Mouse (Mus musculus) gonadal fat pad, adult 2 months (tissue): ENCODE measurements around the gene Emc1. TPM values are rescaled to one million over a fixed set of nuclear protein-coding genes. Genes with fewer than 3 reads are reported as not detected.
"Not testable (repeated sequence)": the region's sequence is repeated elsewhere in the genome, so short reads cannot be mapped to it uniquely, and the experiment has no call there.

Source experiments
- DNase-seq: peaks from one replicate; pipeline ENCODE4 v3.0.0-alpha.2; 2012; ENCODE audit warnings: low read depth
- polyA plus RNA-seq: library from polyadenylated mRNA; depleted of rRNA; stranded (reverse); fragments of >200 nt; gene quantifications from 2 replicates; pipeline ENCODE4 v1.2.3, GENCODE M21; 2012

Gene Emc1
- polyA plus RNA-seq, 1 experiment, result 35.2 TPM

DNA sequence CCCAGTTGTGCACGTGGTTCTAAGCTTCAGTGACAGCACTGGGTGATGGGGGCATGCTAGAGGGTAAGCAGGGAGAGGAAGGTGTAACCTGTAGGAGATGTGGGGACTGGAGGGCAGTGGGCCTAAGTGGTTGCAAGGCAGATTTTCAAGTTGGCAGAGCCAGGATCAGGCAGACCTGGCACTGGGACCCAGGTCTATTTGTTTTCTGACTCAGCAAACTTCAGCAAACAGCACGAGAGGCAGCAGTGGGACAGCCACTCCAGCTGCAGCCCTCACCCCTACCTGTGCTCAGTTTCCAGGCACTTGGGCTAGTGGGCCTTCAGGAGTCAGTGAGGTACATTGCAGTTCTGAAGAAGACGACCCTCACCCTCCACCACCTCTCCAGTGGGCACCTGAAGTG, 4.8 kb downstream of the Emc1 start:
- DNase-seq, result no peak

DNA sequence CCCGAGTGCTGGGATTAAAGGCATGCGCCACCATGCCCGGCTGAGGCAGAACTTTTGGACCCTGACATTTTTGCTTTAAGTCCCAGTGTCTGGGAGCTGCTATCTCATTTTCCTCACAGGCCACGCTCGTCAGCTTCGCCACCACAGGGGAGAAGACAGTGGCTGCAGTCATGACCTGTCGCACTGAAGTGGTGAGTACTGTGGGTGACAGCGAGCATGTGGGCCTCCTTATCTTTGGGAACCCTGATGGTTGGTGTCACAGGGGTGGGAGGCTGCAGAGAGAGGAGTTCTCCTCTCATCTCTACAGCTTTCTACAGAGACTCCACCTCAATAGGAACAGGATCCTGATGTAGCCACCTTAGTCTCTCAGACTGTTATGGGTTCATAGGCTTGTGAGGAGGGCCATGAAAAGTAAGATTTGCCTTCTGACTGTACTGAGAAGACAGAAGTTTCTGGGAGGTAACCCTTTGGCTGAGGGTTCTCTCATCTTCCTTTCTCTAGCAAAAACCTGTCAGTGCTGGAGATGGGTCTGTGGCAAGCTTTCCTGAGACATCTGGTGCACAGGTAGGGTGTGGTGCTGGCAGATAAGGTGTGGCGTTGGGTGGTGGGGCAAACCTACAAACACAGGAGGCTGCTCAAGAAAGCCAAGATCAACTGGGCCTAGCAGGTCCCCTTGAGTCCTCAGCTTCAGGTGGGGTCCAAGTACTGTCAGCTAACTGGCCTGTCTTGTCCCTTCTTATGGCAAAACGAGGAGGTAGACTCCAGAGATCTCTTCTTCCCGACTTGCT, 8.6 kb downstream of the Emc1 start:
- no peak for DNase-seq

DNA sequence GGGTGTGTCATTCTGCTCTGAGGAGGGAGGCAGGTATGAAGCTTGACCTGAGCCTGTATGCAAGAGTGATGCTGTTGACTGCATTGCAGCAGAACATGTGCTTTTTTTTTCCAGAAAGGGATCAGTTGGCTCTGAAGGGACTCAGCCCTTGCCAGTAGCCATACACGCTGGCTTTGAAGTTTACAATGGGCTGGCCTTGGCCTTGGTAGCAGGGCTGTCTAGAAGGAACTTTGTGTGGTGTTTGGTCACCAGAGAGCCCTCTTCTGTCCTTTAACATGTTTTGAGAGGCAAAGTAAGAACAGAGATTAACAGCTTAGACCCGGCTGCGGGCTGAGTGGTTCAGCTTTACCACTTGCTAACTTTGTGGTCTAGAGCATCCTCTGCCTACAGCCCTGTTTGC, 14.9 kb downstream of the Emc1 start:
- no peak for DNase-seq

DNA sequence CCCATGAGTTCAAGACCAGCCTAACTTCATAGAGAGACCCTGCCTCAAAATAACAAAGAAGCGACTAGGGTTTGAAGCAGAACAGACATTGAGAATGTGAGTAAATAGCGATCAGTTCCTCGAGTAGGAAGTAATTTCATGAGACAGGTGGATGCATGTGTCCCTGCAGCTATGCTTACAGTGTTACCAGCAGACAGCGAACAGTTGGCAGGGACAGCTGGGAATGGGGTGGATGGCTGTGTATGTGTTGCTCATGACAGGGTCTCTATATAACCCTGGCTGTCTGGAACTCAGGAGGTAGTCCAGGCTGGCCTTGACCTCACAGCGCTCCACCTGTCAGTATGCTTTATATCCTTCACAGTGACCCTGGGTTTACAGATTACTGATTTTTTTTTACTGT, 15.7 kb downstream of the Emc1 start:
- no peak for DNase-seq

DNA sequence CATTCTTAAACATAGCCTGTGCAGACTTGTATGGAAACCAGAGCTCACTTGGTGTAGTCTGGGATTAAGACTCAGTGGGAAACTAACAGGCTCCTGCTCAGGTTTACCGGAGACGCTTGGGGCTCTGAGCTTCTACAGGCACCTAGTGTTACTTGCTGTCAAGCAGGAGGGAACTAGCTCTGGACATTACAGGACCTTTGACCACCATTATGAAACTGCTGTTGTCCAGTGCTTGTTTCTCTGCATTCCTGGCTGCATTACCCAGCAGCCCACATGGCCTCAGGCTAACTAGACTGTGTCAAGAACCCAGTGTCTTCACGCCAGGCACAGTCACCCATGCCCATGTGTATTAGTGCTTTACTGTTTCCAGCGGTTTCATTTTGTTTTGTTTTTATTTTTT, 20.7 kb downstream of the Emc1 start:
- peak; percentile 60 for DNase-seq

DNA sequence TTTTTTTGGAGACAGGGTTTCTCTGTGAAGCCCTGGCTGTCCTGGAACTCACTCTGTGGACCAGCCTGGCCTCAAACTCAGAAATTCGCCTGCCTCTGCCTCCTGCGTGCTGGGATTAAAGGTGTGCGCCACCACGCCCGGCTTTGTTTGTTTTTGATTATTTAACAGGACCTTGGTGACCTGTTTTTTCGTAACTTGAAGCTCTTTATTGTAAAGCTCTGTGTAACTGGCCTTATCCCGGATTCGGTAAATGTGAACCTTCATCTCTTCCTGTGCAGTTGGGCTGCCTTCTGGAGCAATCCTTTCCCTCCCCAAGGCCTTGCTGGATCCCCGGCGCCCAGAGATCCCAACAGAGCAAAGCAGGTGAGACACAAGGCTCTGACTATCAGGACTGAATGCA, 21.1 kb downstream of the Emc1 start:
- no peak for DNase-seq

DNA sequence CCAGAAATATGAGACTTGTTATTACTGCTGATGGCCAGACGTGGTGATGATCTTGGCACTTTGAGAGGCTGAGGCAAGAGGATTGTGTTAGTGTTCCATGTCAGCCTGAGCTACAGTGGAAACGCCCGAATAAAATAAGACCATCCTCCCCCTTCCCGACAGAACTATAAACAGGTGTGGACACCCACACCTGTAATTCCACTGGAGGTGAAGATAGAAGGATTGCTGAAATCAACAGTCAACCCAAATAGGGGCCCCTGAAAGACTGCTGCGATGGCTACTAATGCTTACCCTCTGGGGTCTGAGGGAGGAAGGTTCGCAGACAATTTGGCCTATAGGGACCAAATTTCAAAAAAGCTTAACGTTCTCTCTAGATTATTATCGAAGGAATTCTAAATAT, 27.3 kb downstream of the Emc1 start:
- DNase-seq, result no peak

DNA sequence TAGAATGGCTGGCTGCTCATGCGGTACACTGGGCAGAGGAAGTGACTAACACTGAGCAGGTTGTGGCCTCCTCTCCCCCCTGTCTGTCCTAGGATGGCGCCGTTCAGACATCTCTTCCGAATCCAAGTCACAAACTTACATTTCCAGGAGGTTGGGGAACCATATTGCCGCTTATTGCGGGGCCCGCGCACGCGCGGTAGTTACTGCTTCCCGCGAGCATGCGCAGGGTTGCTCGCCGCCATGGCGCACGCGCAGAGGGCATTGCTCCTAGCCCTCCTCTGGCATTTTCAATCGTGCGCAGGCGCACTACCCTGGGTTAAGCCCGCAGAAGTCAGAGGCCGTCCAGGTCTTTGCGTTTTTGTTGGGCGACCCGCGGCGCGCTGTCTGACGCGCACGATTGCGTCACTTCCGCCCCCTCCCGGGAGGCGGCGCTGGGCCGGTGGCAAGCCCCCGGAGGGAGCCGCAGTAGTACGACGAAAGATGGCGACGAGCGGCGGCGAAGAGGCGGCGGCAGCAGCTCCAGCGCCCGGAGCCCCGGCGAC, 27.9 kb downstream of the Emc1 start:
- peak; percentile 70 for DNase-seq

DNA sequence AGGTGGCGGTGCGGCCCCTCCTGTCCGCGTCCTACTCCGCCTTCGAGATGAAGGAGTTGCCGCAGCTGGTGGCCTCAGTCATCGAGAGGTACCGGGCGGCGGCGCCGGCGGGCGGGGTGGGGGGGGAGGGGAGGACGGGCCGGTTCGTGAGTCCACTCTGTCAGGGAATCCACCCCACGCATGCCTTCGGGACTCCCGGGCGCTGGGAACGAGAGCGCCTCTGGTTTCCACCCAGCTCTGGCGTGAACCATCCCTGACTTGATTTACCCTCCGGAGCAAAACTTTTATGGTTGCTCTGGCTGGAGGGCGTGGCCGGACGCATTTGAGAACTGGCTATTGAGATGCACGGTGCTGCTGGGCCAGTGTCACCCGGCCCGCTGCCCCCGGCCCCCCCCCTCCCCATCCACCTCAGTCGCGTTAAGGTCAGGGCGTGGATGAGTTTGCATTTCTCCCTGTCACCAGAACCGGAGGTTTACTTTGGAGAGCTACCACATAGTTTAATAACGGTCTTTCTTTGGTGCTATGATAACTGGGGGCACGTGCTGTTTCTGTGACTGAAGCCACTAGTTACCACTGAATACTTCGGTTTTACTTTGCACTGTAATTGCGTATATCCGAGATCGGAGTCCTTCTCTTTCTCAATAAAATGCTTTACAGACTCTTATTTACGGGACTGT, 28.5 kb downstream of the Emc1 start:
- no peak for DNase-seq

DNA sequence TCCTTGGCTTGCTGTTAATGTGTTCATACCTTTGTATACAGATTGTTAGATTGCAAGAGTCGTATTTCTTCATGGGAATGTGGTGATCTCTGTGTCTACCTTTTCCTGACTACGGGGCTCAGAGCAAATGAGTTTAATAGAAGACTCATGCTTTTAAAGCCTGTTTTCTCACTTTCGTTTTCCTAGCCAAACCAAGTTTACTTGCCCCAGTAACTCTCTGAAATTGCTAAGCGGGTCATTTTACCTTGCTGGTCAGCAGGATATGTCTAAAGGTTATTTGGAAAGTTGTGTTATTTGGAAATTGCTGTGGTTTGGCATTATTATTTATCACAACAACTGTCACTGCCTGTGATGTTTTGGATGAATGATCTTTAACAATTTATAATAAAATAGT, 29.1 kb downstream of the Emc1 start:
- no peak for DNase-seq

DNA sequence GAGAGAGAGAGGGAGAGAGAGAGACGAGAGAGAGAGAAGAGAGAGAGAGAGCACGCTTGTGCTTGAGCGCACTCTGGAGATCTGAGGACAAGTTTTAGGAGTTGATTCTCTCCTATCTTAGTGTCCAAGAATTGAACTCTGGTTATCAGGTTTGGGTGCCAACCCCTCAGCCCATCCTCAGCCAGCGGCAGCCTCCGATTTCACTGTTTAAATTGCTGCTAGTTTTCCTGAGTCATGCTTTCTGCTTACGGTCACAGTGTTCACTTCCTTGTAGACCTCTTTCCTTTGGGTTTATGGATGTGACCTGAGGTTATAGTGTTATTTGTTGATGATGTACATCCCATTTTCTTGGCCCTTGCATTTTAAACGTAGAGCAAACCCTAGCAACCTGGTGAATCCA, 29.8 kb downstream of the Emc1 start:
- no peak for DNase-seq

DNA sequence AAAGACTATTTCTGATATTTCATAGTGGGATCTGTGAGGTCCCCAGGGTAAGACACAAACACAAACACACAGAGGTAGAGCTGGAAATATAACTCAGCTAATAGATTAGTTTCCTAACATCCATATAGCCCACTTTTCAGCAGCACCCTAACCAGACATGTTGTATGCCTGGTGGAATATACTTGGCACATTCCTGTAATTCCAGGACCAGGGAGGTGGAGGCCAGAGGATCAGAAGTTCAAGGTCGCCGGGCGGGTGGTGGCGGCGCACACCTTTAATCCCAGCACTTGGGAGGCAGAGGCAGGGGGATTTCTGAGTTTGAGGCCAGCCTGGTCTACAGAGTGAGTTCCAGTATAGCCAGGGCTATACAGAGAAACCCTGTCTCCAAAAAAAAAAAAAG, 33.5 kb downstream of the Emc1 start:
- DNase-seq, result not testable (repeated sequence)

DNA sequence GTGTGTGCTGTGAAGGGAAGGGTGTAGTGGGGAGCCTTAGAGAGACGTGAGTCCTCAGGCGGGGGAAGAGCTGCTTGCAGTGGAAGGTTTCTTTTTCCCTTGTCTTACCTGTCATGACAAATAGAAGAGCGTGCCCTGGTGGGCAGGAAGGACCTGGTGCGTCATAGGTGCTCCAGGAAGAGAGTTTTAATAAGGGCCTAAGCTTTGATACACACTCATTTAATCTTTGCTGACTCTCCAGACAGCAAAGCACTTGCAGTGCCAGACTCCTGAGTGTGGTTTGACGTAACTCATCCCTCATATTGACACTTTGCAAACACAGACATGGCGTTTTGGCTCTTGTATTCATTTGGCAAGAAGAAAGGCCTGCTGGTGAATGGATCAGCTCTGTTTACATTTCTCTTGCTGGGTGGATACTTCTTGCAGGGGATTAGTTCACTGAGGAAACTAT, 34.5 kb downstream of the Emc1 start:
- DNase-seq, result peak; percentile 89

DNA sequence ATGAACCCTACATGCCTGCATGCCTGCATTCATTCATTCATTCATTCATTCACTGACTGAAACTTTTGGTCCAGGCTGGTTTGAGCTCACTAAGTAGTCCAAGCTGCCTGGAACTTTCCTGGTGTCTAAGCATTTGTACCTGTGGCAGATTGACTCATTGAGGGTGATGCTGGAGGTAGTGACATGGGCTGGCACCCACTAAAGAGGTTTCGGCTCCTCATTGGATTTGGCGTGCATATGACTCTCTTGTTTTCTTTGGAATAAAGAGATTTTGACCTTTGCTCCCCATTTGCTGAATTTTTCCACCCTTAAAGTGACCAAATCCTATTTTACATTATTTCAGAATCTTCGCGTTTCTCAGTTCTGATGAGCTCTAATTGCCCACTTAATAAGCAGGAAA, 37.2 kb downstream of the Emc1 start:
- no peak for DNase-seq

DNA sequence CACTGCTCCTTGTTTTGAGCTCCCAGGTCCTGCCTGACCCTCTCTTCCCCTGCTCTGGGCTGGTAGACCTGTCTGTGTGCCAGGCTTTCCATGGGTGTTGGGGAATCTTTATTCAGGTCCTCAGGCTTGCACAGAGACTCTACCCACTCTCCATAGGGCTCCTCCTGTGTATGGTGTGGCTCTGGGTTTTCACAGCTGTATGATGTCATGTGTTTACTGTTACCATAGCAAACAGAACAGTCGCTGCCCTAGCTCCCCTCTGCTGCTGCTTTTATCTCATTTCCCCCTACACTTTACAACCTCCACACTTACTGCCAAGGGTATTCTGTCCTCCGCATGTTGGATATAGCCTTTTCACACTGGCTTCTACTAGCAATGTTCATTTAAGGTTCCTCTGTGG, 43.0 kb downstream of the Emc1 start:
- DNase-seq, result no peak

DNA sequence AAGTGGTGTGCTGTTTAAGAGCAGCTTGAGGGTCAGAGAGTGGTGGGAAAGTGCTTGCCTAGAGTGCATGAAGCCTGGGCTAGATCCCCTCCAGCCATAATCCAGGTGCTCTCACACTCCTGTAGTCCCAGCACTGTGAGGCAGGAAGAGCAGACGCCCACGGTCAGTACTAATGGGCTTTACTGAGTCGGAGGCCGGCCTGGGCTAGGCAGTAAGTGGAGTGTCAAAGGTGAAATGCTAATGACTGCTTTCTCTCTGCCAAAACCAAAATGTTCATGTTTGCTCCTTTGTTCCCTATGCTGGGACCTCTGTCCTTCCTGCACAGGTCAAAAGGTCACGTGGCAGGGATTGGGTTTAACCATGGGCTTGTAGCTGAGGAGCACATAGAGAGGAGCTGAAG, 48.1 kb downstream of the Emc1 start:
- DNase-seq, result no peak

DNA sequence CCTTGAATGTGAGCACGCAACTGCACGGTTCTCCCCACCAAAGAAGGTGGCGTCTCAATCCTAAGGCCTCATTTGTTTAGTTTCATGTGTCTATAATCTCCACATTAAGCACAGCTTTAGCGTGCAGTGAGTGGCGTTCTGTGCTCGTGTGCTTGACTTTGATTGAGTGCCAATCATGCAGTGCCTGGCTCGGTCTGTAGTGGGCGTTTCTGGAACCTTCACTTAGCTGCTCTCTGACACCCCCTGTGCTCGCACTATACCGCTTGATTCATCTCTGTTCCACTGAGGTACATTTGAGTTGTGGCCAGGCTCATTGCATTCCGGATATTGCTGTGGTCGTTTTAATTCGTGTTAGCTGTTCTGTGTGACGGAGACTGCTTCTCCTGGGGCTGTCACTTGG, 50.8 kb downstream of the Emc1 start:
- no peak for DNase-seq

DNA sequence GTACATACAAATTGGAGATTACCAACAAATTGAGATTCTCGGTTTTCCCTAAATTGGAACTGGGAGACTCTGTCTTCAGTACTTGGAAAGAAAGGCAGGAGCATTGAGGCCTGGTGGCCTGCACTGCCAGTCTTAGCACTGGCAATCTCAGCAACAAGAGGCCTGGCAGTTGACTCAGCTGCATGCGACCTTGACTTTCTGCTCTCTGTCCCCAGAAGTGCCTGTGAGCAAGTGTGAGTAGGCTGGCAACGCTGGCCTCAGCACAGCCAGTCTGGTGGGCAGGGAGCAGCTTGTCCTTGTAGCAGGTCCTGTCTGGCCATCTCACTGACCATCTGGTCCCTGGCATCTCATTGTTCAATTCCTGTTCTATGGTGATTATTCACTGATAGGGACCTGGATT, 59.0 kb downstream of the Emc1 start:
- no peak for DNase-seq

DNA sequence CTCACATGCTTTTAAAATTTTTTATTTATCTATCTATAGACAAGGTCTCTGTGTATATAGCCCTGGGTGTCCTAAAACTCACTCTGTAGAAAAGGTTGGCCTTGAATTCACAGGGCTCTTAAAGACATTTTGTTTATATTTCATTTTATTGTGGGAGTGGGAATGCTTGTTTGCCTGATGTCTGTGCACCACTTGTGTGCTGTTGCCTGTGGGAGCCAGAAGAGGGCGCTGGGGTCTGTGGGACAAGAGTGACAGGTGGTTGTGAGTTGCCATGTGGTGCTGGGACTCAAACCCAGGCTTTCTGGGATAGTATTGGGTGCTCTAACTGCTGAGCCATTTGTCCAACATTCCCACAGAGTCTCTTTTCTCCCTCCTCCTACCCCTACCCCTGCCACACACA, 65.5 kb downstream of the Emc1 start:
- no peak for DNase-seq

DNA sequence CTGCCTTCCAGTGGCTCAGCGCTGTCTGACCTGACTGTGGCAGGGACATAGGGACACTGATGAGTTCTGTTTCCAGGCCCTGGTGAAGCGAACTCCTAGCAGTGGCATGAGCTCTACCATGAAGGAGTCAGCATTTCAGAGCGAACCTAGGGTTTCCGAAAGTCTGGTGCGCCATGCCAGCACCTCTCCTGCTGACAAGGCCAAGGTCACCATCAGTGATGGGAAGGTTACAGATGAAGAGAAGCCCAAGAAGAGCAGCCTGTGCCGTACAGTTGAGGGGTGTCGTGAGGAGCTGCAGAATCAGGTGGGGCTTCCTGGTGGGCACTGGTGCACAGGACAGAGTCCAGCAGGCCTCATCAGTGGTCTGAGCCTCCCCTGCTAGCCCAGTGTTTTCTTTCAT, 69.2 kb downstream of the Emc1 start:
- no peak for DNase-seq

DNA sequence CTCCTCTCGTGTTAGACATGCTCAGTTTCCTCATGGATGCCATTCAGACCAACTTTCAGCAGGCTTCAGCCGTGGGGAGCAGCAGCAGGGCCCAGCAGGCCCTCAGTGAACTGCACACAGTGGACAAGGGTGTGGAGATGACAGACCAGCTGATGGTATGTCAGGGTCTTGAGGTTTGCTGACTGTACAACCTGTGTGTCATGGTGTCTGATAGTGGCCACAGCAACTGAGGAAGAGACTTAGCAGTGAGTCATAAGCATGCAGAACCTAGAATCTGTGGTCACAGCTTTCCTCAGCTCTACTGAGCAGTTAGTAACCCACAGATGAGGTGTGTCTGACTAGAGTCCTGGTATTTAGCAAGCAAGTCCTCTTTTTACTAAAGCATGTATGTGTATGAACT, 70.0 kb downstream of the Emc1 start:
- DNase-seq, result no peak

DNA sequence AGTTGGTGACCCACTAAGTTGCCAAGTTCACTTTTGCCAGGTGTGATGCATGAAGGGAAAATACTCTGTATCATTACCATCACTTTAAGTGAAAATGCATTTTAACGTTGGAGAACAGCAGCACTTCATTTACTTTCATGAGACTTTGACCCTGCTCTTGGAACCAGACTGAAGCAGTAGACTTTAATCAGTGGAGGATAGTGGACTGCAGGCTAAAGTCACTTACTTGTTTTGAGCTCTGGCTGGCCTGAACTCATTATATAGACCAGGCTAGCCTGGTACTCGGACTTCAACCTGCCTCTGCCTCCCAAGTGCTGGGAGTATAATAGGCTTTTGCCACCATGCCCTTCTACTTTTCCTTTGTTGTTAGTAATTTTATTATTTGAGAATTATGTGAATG, 70.9 kb downstream of the Emc1 start:
- no peak for DNase-seq
